Mouse (Mus musculus) spleen, adult 2 months (tissue): ENCODE data around the gene Map3k4. TPM values are rescaled to one million over a fixed set of nuclear protein-coding genes. Genes with fewer than 3 reads are reported as not detected.

Source experiments
- DNase-seq, 2 experiments: peaks; one replicate each; pipeline versions ENCODE4 v3.0.0 to v3.0.0-alpha.2; 2012 to 2021; ENCODE audit warnings: low spot score in 2 of 2, low read depth in 1 of 2
- H3K27ac ChIP-seq: fragments of 200-500 bp; 2 replicates; pipeline ENCODE4 v1.5.1; 2012; ENCODE audit warnings: low read length, inconsistent platforms; ENCODE audit not compliant: insufficient read depth
- H3K27me3 ChIP-seq: fragments of 200-500 bp; 2 replicates; pipeline ENCODE4 v1.6.1; 2012; ENCODE audit warnings: mild to moderate bottlenecking, moderate library complexity, low read length, inconsistent platforms; ENCODE audit not compliant: control insufficient read depth, insufficient read depth
- H3K36me3 ChIP-seq: fragments of 200-500 bp; 2 replicates; pipeline ENCODE4 v1.6.1; 2012; ENCODE audit warnings: mild to moderate bottlenecking, low read length, inconsistent platforms; ENCODE audit not compliant: control insufficient read depth, insufficient read depth
- H3K4me1 ChIP-seq: fragments of 200-500 bp; 2 replicates; pipeline ENCODE4 v1.6.1; 2011; ENCODE audit warnings: inconsistent platforms; ENCODE audit not compliant: control insufficient read depth, insufficient read depth, insufficient read length
- H3K4me3 ChIP-seq: fragments of 200-500 bp; 2 replicates; pipeline ENCODE4 v1.5.1; 2011; ENCODE audit warnings: mild to moderate bottlenecking, inconsistent platforms; ENCODE audit not compliant: insufficient read depth, insufficient read length; ENCODE audit errors: extremely low read depth
- CTCF ChIP-seq: fragments of 200-500 bp; IDR thresholded peaks from 2 replicates; pipeline ENCODE4 v1.5.1; 2011; ENCODE audit warnings: mild to moderate bottlenecking, inconsistent platforms; ENCODE audit not compliant: insufficient read depth, insufficient read length, insufficient replicate concordance; ENCODE audit errors: extremely low read depth
- POLR2A ChIP-seq: fragments of 200-500 bp; IDR thresholded peaks from 2 replicates; pipeline ENCODE4 v1.6.1; 2011; ENCODE audit warnings: low read depth, low read length, inconsistent platforms
- WGBS: fragments of 180-500 bp; shearing (Covaris S2); methylation state at CpG from one replicate; pipeline ENCODE4 v1.1.7; 2018; 5-methylcytosine and 5-hydroxymethylcytosine counted together
- polyA plus RNA-seq: library from polyadenylated mRNA; depleted of rRNA; stranded (reverse); fragments of >200 nt; gene quantifications from 2 replicates; pipeline ENCODE4 v1.2.3, GENCODE M21; 2012

Gene Map3k4
- polyA plus RNA-seq, 1 experiment, result 18.4 TPM

DNA sequence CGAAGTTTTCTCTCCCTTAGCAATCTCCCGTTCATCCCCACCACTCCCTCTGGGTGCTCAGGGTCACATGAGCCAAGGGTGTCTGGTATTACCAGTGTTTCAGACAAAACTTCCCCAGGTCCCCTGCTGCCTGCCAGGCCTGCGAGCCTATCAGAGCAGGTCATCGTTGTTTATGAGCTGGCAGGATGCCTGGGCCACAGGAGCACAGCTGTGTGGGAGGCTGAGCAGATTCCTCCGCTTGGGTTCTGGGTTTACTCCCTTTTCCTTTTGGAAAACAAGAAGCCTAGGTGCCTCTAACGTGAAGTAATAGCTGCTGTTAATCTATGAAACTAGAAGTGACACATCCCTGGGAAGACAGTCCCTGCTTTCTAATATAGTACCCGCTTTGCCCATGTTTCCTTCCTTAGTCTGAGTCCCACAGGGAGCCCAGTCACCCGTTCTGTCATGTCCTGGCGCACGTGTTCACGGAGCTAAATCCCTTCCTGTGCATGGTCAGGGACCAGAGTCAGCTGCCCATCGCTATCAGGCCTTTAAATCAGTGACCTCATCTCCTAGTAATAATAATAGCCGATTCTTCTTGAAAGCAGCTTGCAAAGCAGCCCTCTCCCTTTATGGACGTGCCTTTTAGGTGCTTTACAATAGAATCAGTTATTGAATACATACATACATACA lies 9.4 kb upstream of the Map3k4 start:
- H3K4me3 ChIP-seq, result no peak overlapping the region
- no peaks in the 10 kb centered on the region for H3K27me3 ChIP-seq
- H3K27ac ChIP-seq, result no peak overlapping the region
- TF ChIP-seq CTCF (no peak), POLR2A (no peak)
- no peaks in the 10 kb centered on the region for H3K4me1 ChIP-seq
- no peaks in the 10 kb centered on the region for H3K36me3 ChIP-seq
- no peak for DNase-seq
- WGBS, result 44% methylated on average over 14 of the region's 14 CpGs

DNA sequence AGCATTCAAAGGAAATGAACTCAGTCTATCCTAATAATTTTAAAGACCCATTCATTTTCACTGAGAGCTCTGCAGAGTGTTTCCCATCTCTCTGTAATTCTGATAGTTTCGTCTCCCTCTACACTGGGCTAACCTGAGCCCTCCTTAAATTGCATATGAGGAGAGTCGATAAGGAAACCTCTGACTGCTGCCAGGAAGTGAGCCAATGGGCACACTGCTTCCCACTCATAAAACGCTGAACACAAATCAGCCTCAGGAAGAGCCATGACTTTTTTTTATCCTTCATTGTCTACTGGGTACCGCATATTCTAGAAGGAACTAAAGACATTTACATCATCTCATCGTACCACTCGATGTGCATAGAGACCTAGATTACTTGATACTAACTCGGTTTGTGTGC lies 1.2 kb upstream of the Map3k4 start:
- H3K36me3 ChIP-seq, result no peaks in the 10 kb centered on the region
- H3K4me1 ChIP-seq, result no peaks in the 10 kb centered on the region
- 72% methylated on average over 7 of the region's 7 CpGs for WGBS
- no peak overlapping the region for H3K27ac ChIP-seq
- H3K4me3 ChIP-seq, result no peak overlapping the region
- DNase-seq, result no peak
- TF ChIP-seq CTCF, result no peak
- no peak for TF ChIP-seq POLR2A
- H3K27me3 ChIP-seq, result no peaks in the 10 kb centered on the region

DNA sequence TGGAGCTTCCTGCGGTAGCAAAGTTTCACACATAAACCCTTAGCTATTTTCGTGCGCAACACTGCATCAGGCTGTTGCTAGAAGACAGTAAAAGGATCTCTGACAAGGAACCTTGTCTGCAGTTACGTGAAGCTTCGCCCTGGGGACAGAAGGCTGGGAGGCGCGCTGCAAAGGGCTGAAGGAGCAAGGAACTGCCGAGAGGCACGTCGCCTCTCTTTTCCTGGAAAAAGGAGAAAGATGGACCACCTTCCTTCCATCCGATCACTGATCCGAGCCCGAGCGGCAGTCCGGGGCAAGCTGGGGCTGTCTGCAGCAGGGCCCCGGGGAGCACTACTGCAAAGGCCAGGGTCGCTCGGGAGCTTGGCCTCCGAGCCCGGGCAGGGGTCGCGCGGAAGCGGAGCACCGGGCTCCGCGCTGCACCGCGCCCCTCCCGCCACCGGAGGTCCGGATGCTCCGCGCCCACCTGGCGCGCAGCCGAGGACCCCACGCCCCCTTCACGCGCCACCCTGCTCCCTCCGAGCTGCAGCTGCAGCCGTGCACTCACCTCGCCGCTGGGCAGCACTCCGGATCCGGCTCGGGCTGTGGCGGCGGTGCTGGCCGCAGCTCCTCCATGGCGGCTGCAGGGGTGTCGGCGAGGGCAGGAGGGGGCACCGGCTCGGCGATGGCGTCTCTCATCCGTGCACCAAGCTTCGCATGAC lies 493 bp downstream of the Map3k4 start:
- under 1% methylated on average over 59 of the region's 59 CpGs for WGBS
- Histone ChIP-seq H3K27me3 (no peaks in the 10 kb centered on the region), H3K4me1 (peaks cover 5% of the 10 kb centered on the region; the same call in 1 of the 2 replicates), H3K4me3 (peak overlapping the region; percentile 92), H3K36me3 (no peaks in the 10 kb centered on the region), H3K27ac (peak overlapping the region; percentile 54)
- TF ChIP-seq POLR2A (no peak), CTCF (no peak)
- DNase-seq, result no peak

DNA sequence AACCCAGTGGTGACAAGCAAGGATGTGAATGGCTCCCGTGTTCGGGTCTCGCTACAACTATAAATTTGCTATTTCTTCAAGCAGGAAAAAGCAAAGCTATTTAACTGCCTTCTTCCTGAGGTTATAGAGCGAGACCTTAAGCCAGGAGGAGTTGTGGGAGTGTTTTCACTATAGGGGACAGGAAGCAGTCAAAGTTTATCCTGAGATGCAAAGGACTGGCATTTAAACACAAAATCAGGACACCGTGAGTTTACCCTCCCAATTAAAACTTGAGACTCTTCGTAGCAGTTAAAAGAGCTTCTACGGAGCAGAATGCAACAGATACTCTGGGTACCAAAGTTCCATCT lies 1.0 kb downstream of the Map3k4 start:
- no peak for DNase-seq
- no peaks in the 10 kb centered on the region for H3K36me3 ChIP-seq
- H3K4me3 ChIP-seq, result peak overlapping the region; percentile 92
- H3K4me1 ChIP-seq, result peaks cover 5% of the 10 kb centered on the region; the same call in 1 of the 2 replicates
- 20% methylated on average over 7 of the region's 7 CpGs for WGBS
- no peak overlapping the region for H3K27ac ChIP-seq
- no peak for TF ChIP-seq POLR2A
- TF ChIP-seq CTCF, result no peak
- no peaks in the 10 kb centered on the region for H3K27me3 ChIP-seq

DNA sequence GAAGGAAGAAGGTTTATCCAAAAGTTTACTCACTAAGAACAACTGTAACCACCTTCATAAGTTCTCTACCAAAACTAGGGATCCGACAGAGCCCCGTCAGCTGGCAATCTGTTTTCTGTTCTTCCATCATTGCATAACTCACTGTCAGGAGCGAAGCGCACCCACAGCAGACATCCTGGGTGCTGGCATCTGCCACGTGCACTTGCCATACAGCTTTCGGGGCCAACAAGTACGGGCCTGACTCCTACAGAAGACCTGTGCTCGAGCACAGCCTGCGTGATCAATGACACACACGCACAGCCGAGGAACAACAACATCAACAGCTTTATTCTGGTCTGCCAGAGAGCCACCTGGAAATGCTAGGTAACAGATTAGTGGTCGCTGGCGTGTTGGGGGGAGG lies 2.3 kb downstream of the Map3k4 start:
- no peak for DNase-seq
- 94% methylated on average over 13 of the region's 13 CpGs for WGBS
- Histone ChIP-seq H3K4me1 (peaks cover 5% of the 10 kb centered on the region; the same call in 1 of the 2 replicates), H3K27me3 (no peaks in the 10 kb centered on the region), H3K27ac (no peak overlapping the region), H3K36me3 (no peaks in the 10 kb centered on the region), H3K4me3 (no peak overlapping the region)
- TF ChIP-seq POLR2A, result no peak
- no peak for TF ChIP-seq CTCF

DNA sequence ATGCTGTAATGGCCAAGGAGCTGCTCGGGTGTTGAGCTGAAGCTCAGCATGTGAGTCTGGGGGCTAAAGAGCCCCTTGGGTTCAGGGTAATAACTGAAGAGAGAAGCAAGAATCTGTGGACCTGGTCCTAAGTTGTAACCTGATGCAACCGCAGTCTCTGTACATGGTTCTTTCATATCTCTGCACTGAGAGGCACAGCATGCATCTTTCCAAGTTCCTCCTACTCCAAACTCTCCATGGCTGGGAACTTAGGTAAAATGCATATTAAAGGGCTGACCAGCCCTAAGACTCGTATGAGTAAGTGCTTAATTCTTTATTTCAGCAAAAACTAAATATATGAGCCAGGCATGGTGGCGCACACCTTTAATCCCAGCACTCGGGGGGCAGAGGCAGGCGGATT lies 6.3 kb downstream of the Map3k4 start:
- no peak overlapping the region for H3K4me3 ChIP-seq
- WGBS, result 92% methylated on average over 6 of the region's 6 CpGs
- peaks cover 15% of the 10 kb centered on the region; the same call in 1 of the 2 replicates for H3K4me1 ChIP-seq
- TF ChIP-seq CTCF (no peak), POLR2A (no peak)
- no peaks in the 10 kb centered on the region for H3K36me3 ChIP-seq
- no peak for DNase-seq
- H3K27me3 ChIP-seq, result no peaks in the 10 kb centered on the region
- H3K27ac ChIP-seq, result no peak overlapping the region

DNA sequence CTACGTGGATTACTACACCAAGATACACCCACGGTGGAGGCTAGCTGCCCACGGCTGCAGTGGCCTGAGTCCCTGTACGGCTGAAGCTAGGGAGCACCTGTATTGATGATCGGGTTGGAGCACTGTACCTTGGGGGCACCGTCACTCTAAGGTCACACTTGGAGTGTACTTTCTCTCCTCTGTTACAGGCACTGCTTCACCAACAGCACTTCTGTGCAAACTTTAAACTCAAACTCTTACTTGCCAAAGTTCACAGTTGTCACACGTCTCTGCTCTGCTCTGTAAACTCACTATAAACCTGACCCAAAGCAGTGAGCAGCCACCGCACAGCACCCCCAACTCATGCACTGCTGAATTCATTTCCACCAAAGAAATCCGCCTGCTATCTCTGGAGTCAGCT lies 9.1 kb downstream of the Map3k4 start:
- Histone ChIP-seq H3K27me3 (no peaks in the 10 kb centered on the region), H3K4me1 (peaks cover 16% of the 10 kb centered on the region; the same call in 1 of the 2 replicates), H3K36me3 (no peaks in the 10 kb centered on the region), H3K4me3 (no peak overlapping the region), H3K27ac (no peak overlapping the region)
- 94% methylated on average over 9 of the region's 9 CpGs for WGBS
- TF ChIP-seq CTCF (no peak), POLR2A (no peak)
- no peak for DNase-seq
